Mouse (Mus musculus) neutrophil, adult 65 days (primary cell): ENCODE data around the gene AI413582. TPM values are rescaled to one million over a fixed set of nuclear protein-coding genes. Genes with fewer than 3 reads are reported as not detected.

Source experiments
- total RNA-seq: library from RNA; stranded (reverse); gene quantifications from 2 replicates; pipeline ENCODE4 v1.2.4, GENCODE M21; 2023

Gene AI413582
- total RNA-seq: 26.5 and 32.3 TPM in 2 replicates

GRCm38 (mm10) chr17:27565163-27565941 lies at the start of gene AI413582:
Gene AI413582, minus strand, starts transcription at chr17:27565756.

GRCm38 (mm10) chr17:27556315-27557011 lies 9.1 kb downstream of the AI413582 start, which contains the start of gene Hmga1:
Gene Hmga1, plus strand, starts transcription at chr17:27556497.

GRCm38 (mm10) chr17:27521303-27521702 lies 44.3 kb downstream of the AI413582 start, which contains the start of gene Grm4:
Gene Grm4, minus strand, starts transcription at chr17:27521403.

Other genes starting within 250 kb of the AI413582 start
- not detected in 2 replicates for gene Grm4, start 44.4 kb downstream of the AI413582 start, total RNA-seq
- gene Hmga1, start 9.3 kb downstream of the AI413582 start, total RNA-seq: 59.3 and 65.1 TPM in 2 replicates
- 42.9 and 57.1 TPM in 2 replicates for gene Nudt3, start 57.7 kb upstream of the AI413582 start, total RNA-seq
- not detected in 2 replicates for gene RPS10-NUDT3, start 69.5 kb upstream of the AI413582 start, total RNA-seq
- gene Rps10, start 70.9 kb upstream of the AI413582 start, total RNA-seq: 511 and 573 TPM in 2 replicates
- gene Pacsin1, start 89.8 kb upstream of the AI413582 start, total RNA-seq: not detected in 2 replicates
- gene Spdef, start 163.2 kb upstream of the AI413582 start, total RNA-seq: 0.66 TPM in 1 of 2 replicates, not detected in the other